ENCODE assay signal across 18 mouse cellular contexts in the genomic region with DNA sequence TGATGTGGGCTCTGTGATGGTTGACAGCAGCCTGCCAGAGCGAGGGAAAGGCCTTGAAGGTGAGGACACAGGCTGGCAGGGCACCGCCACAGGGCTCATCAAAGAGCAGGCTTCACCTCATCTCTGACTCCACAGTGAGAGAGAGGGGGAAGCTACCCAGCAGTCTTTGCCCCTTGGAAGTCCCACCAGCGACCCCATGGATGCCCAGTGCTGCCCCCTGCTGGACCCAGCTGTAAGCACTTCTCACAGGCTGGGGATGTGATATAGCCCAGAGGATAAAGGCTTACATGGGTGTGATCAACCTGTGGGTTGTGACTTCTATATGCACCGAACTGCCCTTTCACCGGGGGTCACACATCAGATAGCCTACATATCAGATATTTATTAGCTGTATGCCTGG.
DNase-seq lines count a peak whose midpoint lies in the region; ATAC-seq and TF ChIP-seq lines count a peak whose summit lies in the region.
"Had no signal": no experiment of that assay in that cellular context is flagged by ENCODE, and none has a peak within 500 bp of the region (broad histone marks: within the 10 kb centered on the region; RNA-seq: fewer than 3 reads in every experiment).

No protein-coding gene starts in this region.

- ATAC-seq in heart, postnatal 0 days (ENCODE audit: insufficient read depth, low read depth), result no peak
- ATAC-seq in lung, postnatal 0 days, result no peak
- no peak for ATAC-seq in granulocyte monocyte progenitor cell, adult 5-6 weeks (replicated peaks; ENCODE audit: poor library complexity, severe bottlenecking)

- H3K36me3 ChIP-seq in heart, postnatal 0 days (replicated peaks; ENCODE audit: control insufficient read depth, insufficient read depth, low read length), result peaks cover 30% of the 10 kb centered on the region
- no peaks in the 10 kb centered on the region for H3K36me3 ChIP-seq in lung, postnatal 0 days (ENCODE audit: insufficient read depth, low read length)
- no peaks in the 10 kb centered on the region for H3K36me3 ChIP-seq in ES-Bruce4 (ENCODE audit: control insufficient read depth, insufficient read depth, low read length, poor library complexity, severe bottlenecking)

- TF ChIP-seq EP300 in heart, postnatal 0 days (IDR thresholded peaks at IDR 0.05; ENCODE audit: low read depth), result no peak
- TF ChIP-seq EP300 in lung, postnatal 0 days (IDR thresholded peaks at IDR 0.05), result no peak
- no peak for TF ChIP-seq EP300 in ES-Bruce4 (IDR thresholded peaks at IDR 0.05; ENCODE audit: insufficient read depth, low read depth, low read length)

- no peaks in the 10 kb centered on the region for H3K27me3 ChIP-seq in heart, postnatal 0 days (ENCODE audit: control insufficient read depth, insufficient read depth, low read length)
- H3K27me3 ChIP-seq in lung, postnatal 0 days (replicated peaks; ENCODE audit: insufficient read depth, low read length), result no peaks in the 10 kb centered on the region
- no peaks in the 10 kb centered on the region for H3K27me3 ChIP-seq in ES-Bruce4 (ENCODE audit: control insufficient read depth, insufficient read depth, low read length, poor library complexity, severe bottlenecking)
- H3K27me3 ChIP-seq: embryonic facial prominence, embryonic 12.5 days; forebrain, embryonic 12.5 days; heart, embryonic 15.5 days; midbrain, embryonic 12.5 days; neural tube, embryonic 13.5 days had no signal

- no peak overlapping the region for H3K4me3 ChIP-seq in heart, postnatal 0 days (ENCODE audit: low read depth, low read length)
- H3K4me3 ChIP-seq in lung, postnatal 0 days (ENCODE audit: low read depth, low read length), result no peak overlapping the region
- no peak overlapping the region for H3K4me3 ChIP-seq in ES-Bruce4 (ENCODE audit: low read depth, low read length)
- H3K4me3 ChIP-seq: embryonic facial prominence, embryonic 12.5 days; forebrain, embryonic 12.5 days; heart, embryonic 15.5 days; midbrain, embryonic 12.5 days; neural tube, embryonic 13.5 days had no signal

- H3K4me1 ChIP-seq in heart, postnatal 0 days (ENCODE audit: control insufficient read depth, insufficient read depth), result no peaks in the 10 kb centered on the region
- no peaks in the 10 kb centered on the region for H3K4me1 ChIP-seq in lung, postnatal 0 days (ENCODE audit: insufficient read depth, low read depth, low read length)
- no peaks in the 10 kb centered on the region for H3K4me1 ChIP-seq in ES-Bruce4 (ENCODE audit: control insufficient read depth, insufficient read depth, low read length)
- H3K4me1 ChIP-seq: embryonic facial prominence, embryonic 12.5 days; forebrain, embryonic 12.5 days; heart, embryonic 15.5 days; midbrain, embryonic 12.5 days; neural tube, embryonic 13.5 days had no signal

- 92% methylated on average over 5 of the region's 5 CpGs for WGBS in heart, postnatal 0 days
- WGBS in lung, postnatal 0 days, result 97% methylated on average over 5 of the region's 5 CpGs

- no peaks in the 10 kb centered on the region for H3K9me3 ChIP-seq in heart, postnatal 0 days (replicated peaks; ENCODE audit: control insufficient read depth, low read length)
- H3K9me3 ChIP-seq in lung, postnatal 0 days (ENCODE audit: low read length), result no peaks in the 10 kb centered on the region
- H3K9me3 ChIP-seq in ES-Bruce4 (replicated peaks; ENCODE audit: control insufficient read depth, insufficient read depth, low read length, poor library complexity, severe bottlenecking), result no peaks in the 10 kb centered on the region
- H3K9me3 ChIP-seq: embryonic facial prominence, embryonic 12.5 days; forebrain, embryonic 12.5 days; heart, embryonic 15.5 days; midbrain, embryonic 12.5 days; neural tube, embryonic 13.5 days had no signal

- no peak for DNase-seq in heart, postnatal 0 days (ENCODE audit: low spot score)
- DNase-seq in heart, postnatal 4 days, result no peak
- DNase-seq in lung, postnatal 0 days (ENCODE audit: low spot score), result no peak
- no peak for DNase-seq in lung, postnatal 36 days
- DNase-seq in naive thymus-derived CD4-positive, alpha-beta T cell, adult 2 months (ENCODE audit: low read depth), result peak; percentile 44
- DNase-seq in heart, adult 9 months (ENCODE audit: low spot score in 2 of 2), result no peak
- DNase-seq: adrenal gland, postnatal 25 days; cerebellum, postnatal 10 days; gastrocnemius, postnatal 10 days; kidney, adult 8-10 months; lung, postnatal 10 days had no signal

- no peak overlapping the region for H3K4me2 ChIP-seq in heart, postnatal 0 days (ENCODE audit: low read depth, low read length)
- H3K4me2 ChIP-seq in lung, postnatal 0 days (replicated peaks; ENCODE audit: low read depth, low read length), result no peak overlapping the region
- H3K4me2 ChIP-seq: embryonic facial prominence, embryonic 12.5 days; forebrain, embryonic 12.5 days; heart, embryonic 15.5 days; midbrain, embryonic 12.5 days; neural tube, embryonic 13.5 days had no signal

- H3K9ac ChIP-seq in heart, postnatal 0 days (replicated peaks; ENCODE audit: low read depth, low read length), result no peak overlapping the region
- H3K9ac ChIP-seq in lung, postnatal 0 days (replicated peaks; ENCODE audit: low read depth), result no peak overlapping the region
- no peak overlapping the region for H3K9ac ChIP-seq in ES-Bruce4 (ENCODE audit: low read depth, poor library complexity, severe bottlenecking)
- H3K9ac ChIP-seq: embryonic facial prominence, embryonic 12.5 days; forebrain, embryonic 12.5 days; heart, embryonic 15.5 days; midbrain, embryonic 12.5 days; neural tube, embryonic 13.5 days had no signal

- 0 out of 2 replicates have a peak, but pooled peaks have one; percentile 0 for TF ChIP-seq CTCF in heart, postnatal 0 days (IDR thresholded peaks at IDR 0.05; ENCODE audit: low read depth)
- peak; percentile 35 for TF ChIP-seq CTCF in lung, postnatal 0 days (IDR thresholded peaks at IDR 0.05)
- peak; percentile 48 for TF ChIP-seq CTCF in ES-Bruce4 (IDR thresholded peaks at IDR 0.05; ENCODE audit: low read depth, low read length)

- TF ChIP-seq POLR2A in ES-Bruce4 (IDR thresholded peaks at IDR 0.05; ENCODE audit: insufficient read depth, low read length), result no peak

- H3K27ac ChIP-seq in heart, postnatal 0 days (ENCODE audit: low read depth), result no peak overlapping the region
- no peak overlapping the region for H3K27ac ChIP-seq in lung, postnatal 0 days (ENCODE audit: low read length)
- H3K27ac ChIP-seq in ES-Bruce4 (ENCODE audit: insufficient read depth, low read length), result no peak overlapping the region
- H3K27ac ChIP-seq: embryonic facial prominence, embryonic 12.5 days; forebrain, embryonic 12.5 days; heart, embryonic 15.5 days; midbrain, embryonic 12.5 days; neural tube, embryonic 13.5 days had no signal
